ENCODE assay signal across 14 mouse cellular contexts in genomic region chr2:36081446-36081845, GRCm38 (mm10). TPM values are rescaled to one million over a fixed set of nuclear protein-coding genes. Genes with fewer than 3 reads are reported as not detected.
DNase-seq lines count a peak whose midpoint lies in the region; ATAC-seq lines count a peak whose summit lies in the region.
"Had no signal": no experiment of that assay in that cellular context is flagged by ENCODE, and none has a peak within 500 bp of the region (broad histone marks: within the 10 kb centered on the region; RNA-seq: fewer than 3 reads in every experiment).

No protein-coding gene starts in this region.

- H3K4me2 ChIP-seq in forebrain, embryonic 12.5 days, result no peak overlapping the region
- no peak overlapping the region for H3K4me2 ChIP-seq in forebrain, embryonic 16.5 days (ENCODE audit: low read length)
- H3K4me2 ChIP-seq in liver, embryonic 16.5 days (ENCODE audit: low read depth, low read length), result 0 out of 2 replicates have a peak overlapping the region, but pooled peaks have one; percentile 8
- H3K4me2 ChIP-seq in midbrain, embryonic 14.5 days (ENCODE audit: low read length), result no peak overlapping the region

- no peaks in the 10 kb centered on the region for H3K9me3 ChIP-seq in forebrain, embryonic 12.5 days
- H3K9me3 ChIP-seq in forebrain, embryonic 16.5 days (ENCODE audit: control insufficient read depth, low read length), result no peaks in the 10 kb centered on the region
- H3K9me3 ChIP-seq in embryonic facial prominence, embryonic 10.5 days, result no peaks in the 10 kb centered on the region
- H3K9me3 ChIP-seq in liver, embryonic 16.5 days (replicated peaks; ENCODE audit: control insufficient read depth, low read length), result no peaks in the 10 kb centered on the region
- no peaks in the 10 kb centered on the region for H3K9me3 ChIP-seq in midbrain, embryonic 14.5 days (ENCODE audit: control insufficient read depth, low read length)
- H3K9me3 ChIP-seq: megakaryocyte, embryonic 14.5 days had no signal

- no peak overlapping the region for H3K9ac ChIP-seq in forebrain, embryonic 12.5 days
- H3K9ac ChIP-seq in forebrain, embryonic 16.5 days (replicated peaks; ENCODE audit: low read depth, low read length), result no peak overlapping the region
- H3K9ac ChIP-seq in liver, embryonic 16.5 days (ENCODE audit: low read depth, low read length), result no peak overlapping the region
- H3K9ac ChIP-seq in midbrain, embryonic 14.5 days (replicated peaks; ENCODE audit: low read length), result no peak overlapping the region

- no peak overlapping the region for H3K4me3 ChIP-seq in forebrain, embryonic 12.5 days (replicated peaks)
- H3K4me3 ChIP-seq in forebrain, embryonic 16.5 days (replicated peaks; ENCODE audit: low read length), result no peak overlapping the region
- H3K4me3 ChIP-seq in embryonic facial prominence, embryonic 10.5 days, result no peak overlapping the region
- no peak overlapping the region for H3K4me3 ChIP-seq in liver, embryonic 16.5 days (ENCODE audit: low read depth, low read length)
- no peak overlapping the region for H3K4me3 ChIP-seq in midbrain, embryonic 14.5 days (replicated peaks; ENCODE audit: low read depth, low read length)
- H3K4me3 ChIP-seq: megakaryocyte, embryonic 14.5 days had no signal

- peaks cover 14% of the 10 kb centered on the region; the same call in 1 of the 2 replicates for H3K27me3 ChIP-seq in forebrain, embryonic 12.5 days
- H3K27me3 ChIP-seq in forebrain, embryonic 16.5 days (replicated peaks; ENCODE audit: control insufficient read depth, insufficient read depth, low read length), result no peaks in the 10 kb centered on the region
- H3K27me3 ChIP-seq in embryonic facial prominence, embryonic 10.5 days (replicated peaks; ENCODE audit: low read depth, poor library complexity, severe bottlenecking), result peaks cover 43% of the 10 kb centered on the region
- H3K27me3 ChIP-seq in liver, embryonic 16.5 days (ENCODE audit: control insufficient read depth, insufficient read depth, low read depth, low read length), result peaks cover 3% of the 10 kb centered on the region; the same call in 1 of the 2 replicates
- H3K27me3 ChIP-seq in midbrain, embryonic 14.5 days (ENCODE audit: control insufficient read depth, insufficient read depth, low read length), result no peaks in the 10 kb centered on the region

- H3K27ac ChIP-seq in forebrain, embryonic 12.5 days, result 0 out of 2 replicates have a peak overlapping the region, but pooled peaks have one; percentile 25
- H3K27ac ChIP-seq in forebrain, embryonic 16.5 days (ENCODE audit: low read length), result no peak overlapping the region
- H3K27ac ChIP-seq in embryonic facial prominence, embryonic 10.5 days (replicated peaks), result 0 out of 2 replicates have a peak overlapping the region, but pooled peaks have one; percentile 14
- peak overlapping the region; percentile 55 for H3K27ac ChIP-seq in liver, embryonic 16.5 days (ENCODE audit: low read length)
- H3K27ac ChIP-seq in midbrain, embryonic 14.5 days (replicated peaks; ENCODE audit: low read depth, low read length), result no peak overlapping the region

- no peak for DNase-seq in embryonic facial prominence, embryonic 10.5 days (ENCODE audit: low spot score)
- DNase-seq in kidney, postnatal 25 days, result peak; percentile 34 to 76
- DNase-seq in midbrain, embryonic 14.5 days, result no peak
- no peak for DNase-seq in left cerebral cortex, postnatal 25 days (ENCODE audit: low spot score in 2 of 2)
- DNase-seq: cerebellum, adult 9-11 months; heart, postnatal 10 days; right cerebral cortex, postnatal 14 days had no signal

- intact Hi-C loops in left cerebral cortex, postnatal 25 days (cut with DNase I), result no loop called here

- 33% methylated on average over 9 of the region's 9 CpGs for WGBS in forebrain, embryonic 12.5 days
- WGBS in forebrain, embryonic 16.5 days, result 28% methylated on average over 9 of the region's 9 CpGs
- 22% methylated on average over 9 of the region's 9 CpGs for WGBS in embryonic facial prominence, embryonic 10.5 days
- 19% methylated on average over 9 of the region's 9 CpGs for WGBS in liver, embryonic 16.5 days (ENCODE audit: insufficient replicate concordance)
- WGBS in midbrain, embryonic 14.5 days, result 36% methylated on average over 9 of the region's 9 CpGs

- no peaks in the 10 kb centered on the region for H3K36me3 ChIP-seq in forebrain, embryonic 12.5 days (replicated peaks)
- no peaks in the 10 kb centered on the region for H3K36me3 ChIP-seq in forebrain, embryonic 16.5 days (ENCODE audit: control insufficient read depth, insufficient read depth)
- peaks cover 30% of the 10 kb centered on the region for H3K36me3 ChIP-seq in embryonic facial prominence, embryonic 10.5 days (replicated peaks)
- H3K36me3 ChIP-seq in liver, embryonic 16.5 days (ENCODE audit: control insufficient read depth, insufficient read depth), result no peaks in the 10 kb centered on the region
- no peaks in the 10 kb centered on the region for H3K36me3 ChIP-seq in midbrain, embryonic 14.5 days (ENCODE audit: control insufficient read depth, insufficient read depth, low read length)

- peaks cover 13% of the 10 kb centered on the region for H3K4me1 ChIP-seq in forebrain, embryonic 12.5 days
- peaks cover 13% of the 10 kb centered on the region for H3K4me1 ChIP-seq in forebrain, embryonic 16.5 days (replicated peaks; ENCODE audit: control insufficient read depth, insufficient read depth, low read length)
- peaks cover 61% of the 10 kb centered on the region for H3K4me1 ChIP-seq in embryonic facial prominence, embryonic 10.5 days
- no peaks in the 10 kb centered on the region; the same call in 1 of the 2 replicates for H3K4me1 ChIP-seq in liver, embryonic 16.5 days (ENCODE audit: control insufficient read depth, low read depth, low read length)
- peaks cover 6% of the 10 kb centered on the region; the same call in 1 of the 2 replicates for H3K4me1 ChIP-seq in midbrain, embryonic 14.5 days (ENCODE audit: control insufficient read depth, insufficient read depth, low read length)
- H3K4me1 ChIP-seq: megakaryocyte, embryonic 14.5 days had no signal

- no peak for ATAC-seq in forebrain, embryonic 12.5 days (ENCODE audit: low FRiP score)
- ATAC-seq in forebrain, embryonic 16.5 days, result no peak
- ATAC-seq in liver, embryonic 16.5 days (ENCODE audit: low read depth), result peak; percentile 95
- ATAC-seq in midbrain, embryonic 14.5 days (ENCODE audit: low FRiP score, low TSS enrichment), result no peak
- no peak for ATAC-seq in CD4-positive, CD25-positive, alpha-beta regulatory T cell, adult 4 months

RNA-seq across cellular contexts. Expression of gene Lhx6, which starts 23.8 kb away (rescaled TPM):
- 21.9 and 34.2 TPM in 2 replicates for polyA plus RNA-seq in forebrain, embryonic 12.5 days (2016; fragmentation: Nextera tagmentation; extraction: Ambion mirVana)
- 37.0 and 48.1 TPM in 2 replicates for polyA plus RNA-seq in forebrain, embryonic 16.5 days (2015; fragmentation: Nextera tagmentation; extraction: Ambion mirVana)
- polyA plus RNA-seq in embryonic facial prominence, embryonic 10.5 days (2016; fragmentation: Nextera tagmentation; extraction: Ambion mirVana), result 13.5 and 16.1 TPM in 2 replicates
- polyA plus RNA-seq in liver, embryonic 16.5 days (2015; fragmentation: Nextera tagmentation; extraction: Ambion mirVana), result 0.41 and 0.53 TPM in 2 replicates
- 0.46 TPM in 1 of 2 replicates, not detected in the other for polyA plus RNA-seq in midbrain, embryonic 14.5 days (2014; fragmentation: Nextera tagmentation; extraction: Ambion mirVana)
- not detected for polyA plus RNA-seq in CD4-positive, CD25-positive, alpha-beta regulatory T cell, adult 4 months (2017; shearing (Covaris generic))
- 10 to 100 TPM; 17.5 to 20.0 TPM for total RNA-seq in left cerebral cortex, postnatal 25 days (2021)
- polyA plus RNA-seq: neural tube, embryonic 14.5 days had no signal

RNA-seq across cellular contexts. Expression of gene Morn5, which starts 32.2 kb away (rescaled TPM):
- 0.69 and 1.3 TPM in 2 replicates for polyA plus RNA-seq in forebrain, embryonic 12.5 days (2016; fragmentation: Nextera tagmentation; extraction: Ambion mirVana)
- 1.5 and 2.2 TPM in 2 replicates for polyA plus RNA-seq in forebrain, embryonic 16.5 days (2015; fragmentation: Nextera tagmentation; extraction: Ambion mirVana)
- polyA plus RNA-seq in embryonic facial prominence, embryonic 10.5 days (2016; fragmentation: Nextera tagmentation; extraction: Ambion mirVana), result 0.29 and 0.74 TPM in 2 replicates
- polyA plus RNA-seq in liver, embryonic 16.5 days (2015; fragmentation: Nextera tagmentation; extraction: Ambion mirVana), result 0.13 TPM in 1 of 2 replicates, not detected in the other
- 0.54 and 1.5 TPM in 2 replicates for polyA plus RNA-seq in midbrain, embryonic 14.5 days (2014; fragmentation: Nextera tagmentation; extraction: Ambion mirVana)
- polyA plus RNA-seq in CD4-positive, CD25-positive, alpha-beta regulatory T cell, adult 4 months (2017; shearing (Covaris generic)), result not detected
- under 1 TPM; 0.53 to 0.82 TPM for total RNA-seq in left cerebral cortex, postnatal 25 days (2021)
- total RNA-seq: gastrocnemius, adult 18-20 months; heart, postnatal 10 days had no signal

RNA-seq across cellular contexts. Expression of gene Ndufa8, which starts 32.2 kb away (rescaled TPM):
- polyA plus RNA-seq in forebrain, embryonic 12.5 days (2016; fragmentation: Nextera tagmentation; extraction: Ambion mirVana), result 161 and 169 TPM in 2 replicates
- polyA plus RNA-seq in forebrain, embryonic 16.5 days (2015; fragmentation: Nextera tagmentation; extraction: Ambion mirVana), result 240 and 273 TPM in 2 replicates
- polyA plus RNA-seq in embryonic facial prominence, embryonic 10.5 days (2016; fragmentation: Nextera tagmentation; extraction: Ambion mirVana), result 203 and 215 TPM in 2 replicates
- 128 and 134 TPM in 2 replicates for polyA plus RNA-seq in liver, embryonic 16.5 days (2015; fragmentation: Nextera tagmentation; extraction: Ambion mirVana)
- polyA plus RNA-seq in midbrain, embryonic 14.5 days (2014; fragmentation: Nextera tagmentation; extraction: Ambion mirVana), result 263 and 316 TPM in 2 replicates
- polyA plus RNA-seq in CD4-positive, CD25-positive, alpha-beta regulatory T cell, adult 4 months (2017; shearing (Covaris generic)), result 100 to 1,000 TPM; 177 to 185 TPM
- total RNA-seq in left cerebral cortex, postnatal 25 days (2021), result 100 to 1,000 TPM; 197 to 198 TPM

RNA-seq across cellular contexts. Expression of gene Mrrf, which starts 54.7 kb away (rescaled TPM):
- polyA plus RNA-seq in forebrain, embryonic 12.5 days (2016; fragmentation: Nextera tagmentation; extraction: Ambion mirVana), result 23.2 and 23.4 TPM in 2 replicates
- polyA plus RNA-seq in forebrain, embryonic 16.5 days (2015; fragmentation: Nextera tagmentation; extraction: Ambion mirVana), result 26.4 and 30.9 TPM in 2 replicates
- 30.6 and 34.1 TPM in 2 replicates for polyA plus RNA-seq in embryonic facial prominence, embryonic 10.5 days (2016; fragmentation: Nextera tagmentation; extraction: Ambion mirVana)
- polyA plus RNA-seq in liver, embryonic 16.5 days (2015; fragmentation: Nextera tagmentation; extraction: Ambion mirVana), result 14.6 and 17.0 TPM in 2 replicates
- 30.6 and 33.6 TPM in 2 replicates for polyA plus RNA-seq in midbrain, embryonic 14.5 days (2014; fragmentation: Nextera tagmentation; extraction: Ambion mirVana)
- 10 to 100 TPM; 11.5 to 14.9 TPM for polyA plus RNA-seq in CD4-positive, CD25-positive, alpha-beta regulatory T cell, adult 4 months (2017; shearing (Covaris generic))
- 10 to 100 TPM; 15.5 to 20.0 TPM for total RNA-seq in left cerebral cortex, postnatal 25 days (2021)

RNA-seq across cellular contexts. Expression of gene Rbm18, which starts 55.1 kb away (rescaled TPM):
- polyA plus RNA-seq in forebrain, embryonic 12.5 days (2016; fragmentation: Nextera tagmentation; extraction: Ambion mirVana), result 113 and 121 TPM in 2 replicates
- 158 and 165 TPM in 2 replicates for polyA plus RNA-seq in forebrain, embryonic 16.5 days (2015; fragmentation: Nextera tagmentation; extraction: Ambion mirVana)
- polyA plus RNA-seq in embryonic facial prominence, embryonic 10.5 days (2016; fragmentation: Nextera tagmentation; extraction: Ambion mirVana), result 83.8 and 88.6 TPM in 2 replicates
- 22.4 TPM in 2 replicates for polyA plus RNA-seq in liver, embryonic 16.5 days (2015; fragmentation: Nextera tagmentation; extraction: Ambion mirVana)
- 151 and 172 TPM in 2 replicates for polyA plus RNA-seq in midbrain, embryonic 14.5 days (2014; fragmentation: Nextera tagmentation; extraction: Ambion mirVana)
- polyA plus RNA-seq in CD4-positive, CD25-positive, alpha-beta regulatory T cell, adult 4 months (2017; shearing (Covaris generic)), result 10 to 100 TPM; 50.5 to 61.5 TPM
- 10 to 100 TPM; 53.4 to 54.6 TPM for total RNA-seq in left cerebral cortex, postnatal 25 days (2021)

Comparison
In these comparisons a context has a peak if more than half of its experiments do, and no peak if none do; other contexts are left out.
1. H3K27ac ChIP-seq: peak in forebrain, embryonic 12.5 days (single experiment), embryonic facial prominence, embryonic 10.5 days (single experiment) and liver, embryonic 16.5 days (single experiment); none in forebrain, embryonic 16.5 days (single experiment) and midbrain, embryonic 14.5 days (single experiment).
2. DNase-seq: peak in kidney, postnatal 25 days (2 of 2); none in embryonic facial prominence, embryonic 10.5 days (single experiment), midbrain, embryonic 14.5 days (single experiment) and left cerebral cortex, postnatal 25 days (0 of 2).